Mouse (Mus musculus): ENCODE data around the gene 1810010H24Rik. TPM values are rescaled to one million over a fixed set of nuclear protein-coding genes. Genes with fewer than 3 reads are reported as not detected.
A peak's percentile ranks its signal among the peaks of the same experiment; 100 is the strongest.
"Not testable (repeated sequence)": the region's sequence is repeated elsewhere in the genome, so short reads cannot be mapped to it uniquely, and the experiment has no call there.

Gene 1810010H24Rik
- total RNA-seq, 2 experiments from 2014 or later: 0.64 to 1.3 TPM

DNA sequence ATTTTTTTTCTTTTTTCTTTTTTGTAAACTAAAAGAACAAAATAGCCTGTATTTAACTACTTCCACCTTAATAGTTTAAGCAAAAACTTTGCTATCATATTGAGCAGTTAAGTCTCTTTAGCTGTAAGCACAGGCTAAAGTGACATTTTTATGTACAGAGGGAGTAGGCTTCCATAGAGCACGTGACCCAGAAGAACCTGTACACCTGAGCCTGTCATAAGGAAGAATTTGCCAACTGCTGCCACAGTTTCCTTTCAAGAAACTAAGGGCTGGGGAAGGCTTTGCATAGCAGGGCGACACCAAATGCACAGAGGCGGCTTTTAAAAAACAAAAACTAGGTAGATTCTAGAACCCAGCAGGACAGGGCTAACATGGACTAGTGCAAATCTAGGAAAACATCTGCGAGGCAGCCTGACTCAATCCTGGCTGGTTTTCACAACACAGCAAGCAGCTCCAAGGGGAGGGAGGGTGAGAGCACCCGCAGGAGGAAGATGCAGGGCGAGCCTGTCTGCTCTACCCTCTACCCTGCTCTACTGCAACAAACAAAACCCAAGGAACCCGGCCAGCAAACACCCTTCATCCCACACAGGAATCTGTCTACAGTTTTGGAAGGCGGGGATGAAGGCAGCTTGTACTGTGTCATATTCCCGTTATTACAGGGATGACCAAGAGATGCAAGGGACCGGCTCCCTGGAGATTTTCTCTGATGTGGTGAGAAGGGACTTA lies 8.8 kb downstream of the 1810010H24Rik start:
- intact Hi-C loops (cut with DNase I): no loop called here
- no peak for DNase-seq

- intact Hi-C loops (cut with DNase I): no loop called here
- DNase-seq: no peak
These were observed 13.9 kb downstream of the 1810010H24Rik start for GRCm38 (mm10) chr11:107039417-107039816.

DNA sequence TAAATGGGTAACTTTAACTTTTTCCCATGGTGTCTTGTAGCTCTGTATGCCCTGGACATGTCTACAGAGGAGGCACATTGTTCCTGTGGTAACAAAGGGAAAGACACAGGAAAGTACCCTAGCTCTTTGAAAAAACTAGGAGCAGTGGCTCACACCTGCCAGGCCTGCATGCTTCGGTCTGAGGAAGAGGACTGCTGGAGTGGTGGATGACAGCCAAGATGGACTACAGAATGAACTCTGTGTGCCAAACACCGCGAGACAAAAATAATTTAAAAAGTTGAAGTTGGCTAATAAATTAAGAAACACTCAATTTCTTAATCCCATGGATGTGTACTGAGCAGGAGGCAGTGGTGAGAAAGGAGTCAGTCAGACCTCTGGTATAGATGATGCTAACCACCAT lies 15.9 kb downstream of the 1810010H24Rik start:
- intact Hi-C loops (cut with DNase I): no loop called here

GRCm38 (mm10) chr11:107043361-107043760 lies 17.9 kb downstream of the 1810010H24Rik start:
- intact Hi-C loops (cut with DNase I): no loop called here
- DNase-seq: no peak

More for the DNA sequence above, 15.9 kb downstream of the 1810010H24Rik start:
- no peak for DNase-seq

- intact Hi-C loops (cut with DNase I): no loop called here
- DNase-seq: peak in 1 of 2 experiments; percentile 48
These were observed 18.8 kb downstream of the 1810010H24Rik start for GRCm38 (mm10) chr11:107044321-107044720.

- intact Hi-C loops (cut with DNase I): no loop called here
These were observed 20.1 kb downstream of the 1810010H24Rik start for GRCm38 (mm10) chr11:107045546-107045945.

GRCm38 (mm10) chr11:107046766-107047620 lies 21.5 kb downstream of the 1810010H24Rik start:
- intact Hi-C loops (cut with DNase I): no loop called here
- DNase-seq: no peak

More at GRCm38 (mm10) chr11:107045546-107045945, 20.1 kb downstream of the 1810010H24Rik start:
- DNase-seq: no peak

DNA sequence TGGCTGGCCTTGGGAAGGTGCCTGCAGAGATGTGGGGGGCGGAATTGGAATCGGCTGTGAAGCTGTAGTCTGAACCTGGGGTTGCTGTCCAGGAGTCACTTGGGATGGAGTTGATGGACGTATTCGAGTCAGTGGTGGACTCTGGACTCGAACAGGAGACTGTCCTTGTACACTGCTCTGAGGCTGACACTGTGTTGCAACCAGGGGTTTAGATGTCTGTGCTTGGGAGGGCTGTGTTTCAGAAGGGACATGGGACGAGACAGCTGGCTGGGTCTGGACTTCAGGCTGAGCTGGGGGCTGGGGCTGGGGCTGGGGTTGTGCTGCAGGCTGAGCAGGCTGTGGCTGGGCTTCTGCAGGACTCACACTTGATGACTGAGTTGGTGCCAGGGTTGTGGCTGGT lies 29.4 kb downstream of the 1810010H24Rik start:
- no peak for DNase-seq
- intact Hi-C loops (cut with DNase I): loop anchor here (5.0 kb wide), 2 partner anchors 72 to 92 kb away; no protein-coding TSS in a partner anchor

DNA sequence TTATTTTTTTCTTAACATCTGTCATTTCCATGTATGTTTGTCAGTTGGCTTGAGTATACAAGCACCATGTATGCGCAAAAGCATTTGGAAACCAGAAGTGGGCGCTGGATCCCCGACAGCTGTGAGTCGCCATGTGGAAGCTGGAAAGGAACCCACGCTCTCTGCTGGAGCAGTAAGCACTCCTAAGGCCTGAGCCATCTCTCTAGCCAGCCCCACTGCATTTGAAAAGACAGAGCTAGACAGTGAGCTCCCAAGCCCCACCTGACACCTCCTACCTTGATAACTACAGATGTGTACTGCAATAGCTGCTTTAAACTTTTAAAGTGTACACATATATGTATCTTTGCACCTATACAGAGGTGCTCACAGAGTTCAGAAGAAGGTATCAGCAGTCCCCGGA lies 31.9 kb downstream of the 1810010H24Rik start:
- no peak for DNase-seq
- intact Hi-C loops (cut with DNase I): loop anchor here (5.0 kb wide), 2 partner anchors 70 to 90 kb away; no protein-coding TSS in a partner anchor

DNA sequence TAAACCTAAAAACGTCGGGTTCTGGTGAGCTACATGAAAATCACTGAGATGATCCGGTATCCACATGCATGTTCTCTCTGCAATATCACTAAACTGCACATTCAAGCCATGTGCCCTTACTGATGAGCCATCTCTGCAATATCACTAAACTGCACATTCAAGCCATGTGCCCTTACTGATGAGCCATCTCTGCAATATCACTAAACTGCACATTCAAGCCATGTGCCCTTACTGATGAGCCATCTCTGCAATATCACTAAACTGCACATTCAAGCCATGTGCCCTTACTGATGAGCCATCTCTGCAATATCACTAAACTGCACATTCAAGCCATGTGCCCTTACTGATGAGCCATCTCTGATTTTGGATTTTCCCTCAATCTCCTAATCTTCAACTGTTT lies 34.2 kb downstream of the 1810010H24Rik start:
- DNase-seq: not testable (repeated sequence)
- intact Hi-C loops (cut with DNase I): loop anchor here (5.0 kb wide), 2 partner anchors 68 to 88 kb away; no protein-coding TSS in a partner anchor

DNA sequence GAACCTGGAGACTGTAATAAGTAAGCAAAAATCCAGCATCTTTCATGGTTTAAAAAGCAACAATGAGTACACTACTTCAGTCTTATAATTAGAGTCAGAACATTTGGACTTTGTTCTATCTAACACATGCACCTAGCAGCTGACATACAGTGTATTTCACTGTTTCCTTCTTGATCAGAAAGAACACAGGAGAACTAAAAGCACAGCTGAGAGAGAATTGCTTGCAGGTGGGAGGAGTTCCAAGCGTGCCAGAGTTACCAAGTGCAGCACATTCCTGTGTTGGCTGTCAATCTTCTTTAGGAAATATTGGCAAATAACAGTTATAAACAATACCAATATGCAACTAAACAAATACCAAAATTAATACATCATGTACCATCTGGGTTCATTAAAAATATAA lies 35.5 kb downstream of the 1810010H24Rik start:
- intact Hi-C loops (cut with DNase I): no loop called here
- DNase-seq: no peak

- no peak for DNase-seq
- intact Hi-C loops (cut with DNase I): no loop called here
These were observed 37.6 kb downstream of the 1810010H24Rik start for GRCm38 (mm10) chr11:107063067-107063466.

GRCm38 (mm10) chr11:107064590-107064989 lies 39.1 kb downstream of the 1810010H24Rik start:
- intact Hi-C loops (cut with DNase I): no loop called here
- DNase-seq: no peak

GRCm38 (mm10) chr11:107065216-107065785 lies 39.8 kb downstream of the 1810010H24Rik start:
- no peak for DNase-seq
- intact Hi-C loops (cut with DNase I): no loop called here

Other genes starting within 250 kb of the 1810010H24Rik start
- gene Polg2, start 246.1 kb upstream of the 1810010H24Rik start, total RNA-seq (2021): 1 to 10 TPM; 3.1 to 3.2 TPM
- gene Ddx5, start 236.5 kb upstream of the 1810010H24Rik start, total RNA-seq (2021): 100 to 1,000 TPM; 185 to 233 TPM
- gene Cep95, start 236.4 kb upstream of the 1810010H24Rik start, total RNA-seq (2021): 1 to 10 TPM; 3.1 to 3.9 TPM
- gene Smurf2, start 105.0 kb upstream of the 1810010H24Rik start, total RNA-seq (2021): 10 to 100 TPM; 22.2 to 22.8 TPM
- gene Kpna2, start 26.1 kb upstream of the 1810010H24Rik start, total RNA-seq (2021): 10 to 100 TPM; 14.4 to 16.7 TPM
- 10 to 100 TPM; 15.9 to 18.0 TPM for gene Bptf, start 106.4 kb downstream of the 1810010H24Rik start, total RNA-seq (2021)
- 10 to 100 TPM in 1 of 2 experiments, 1 to 10 TPM in 1; 9.3 to 12.8 TPM for gene Nol11, start 163.7 kb downstream of the 1810010H24Rik start, total RNA-seq (2021)

Measured in gastrocnemius, postnatal 36 days (tissue).